Mouse (Mus musculus): Measurements from ENCODE around the gene Timeless. TPM values are rescaled to one million over a fixed set of nuclear protein-coding genes. Genes with fewer than 3 reads are reported as not detected.
"Not testable (repeated sequence)": the region's sequence is repeated elsewhere in the genome, so short reads cannot be mapped to it uniquely, and the experiment has no call there.

Gene Timeless
- polyA plus RNA-seq, 1 experiment: 5.7 TPM

- no peak for DNase-seq (ENCODE audit: low read depth, low spot score)
- 41% methylated on average over 6 of the region's 6 CpGs for WGBS
Measured at GRCm38 (mm10) chr10:128212148-128212547, 19.7 kb upstream of the Timeless start.

- under 1% methylated on average over 18 of the region's 18 CpGs for WGBS
- peak; percentile 35 for DNase-seq (ENCODE audit: low read depth, low spot score)
Measured at GRCm38 (mm10) chr10:128212871-128213323, 19.0 kb upstream of the Timeless start.

GRCm38 (mm10) chr10:128214112-128214511 is 17.8 kb upstream of the Timeless start:
- not testable (repeated sequence) for DNase-seq (ENCODE audit: low read depth, low spot score)
- 93% methylated on average over 4 of the region's 4 CpGs for WGBS

GRCm38 (mm10) chr10:128214981-128215380 is 16.9 kb upstream of the Timeless start:
- no peak for DNase-seq (ENCODE audit: low read depth, low spot score)
- 71% methylated on average over 5 of the region's 5 CpGs for WGBS

- 90% methylated on average over 18 of the region's 18 CpGs for WGBS
- no peak for DNase-seq (ENCODE audit: low read depth, low spot score)
Measured at GRCm38 (mm10) chr10:128218387-128219117, 13.3 kb upstream of the Timeless start.

GRCm38 (mm10) chr10:128221533-128222286 is 10.2 kb upstream of the Timeless start:
- DNase-seq (ENCODE audit: low read depth, low spot score): no peak

GRCm38 (mm10) chr10:128225064-128225463 is 6.8 kb upstream of the Timeless start:
- DNase-seq (ENCODE audit: low read depth, low spot score): no peak
- whole genome bisulfite sequencing: 62% methylated on average over 5 of the region's 5 CpGs

More at GRCm38 (mm10) chr10:128221533-128222286, 10.2 kb upstream of the Timeless start:
- 63% methylated on average over 16 of the region's 16 CpGs for WGBS

- 57% methylated on average over 4 of the region's 4 CpGs for WGBS
- DNase-seq (ENCODE audit: low read depth, low spot score): no peak
Measured at GRCm38 (mm10) chr10:128225538-128225937, 6.3 kb upstream of the Timeless start, which contains the start of gene Mip. Gene Mip (plus strand): TSS chr10:128225838.

GRCm38 (mm10) chr10:128227592-128227991 is 4.3 kb upstream of the Timeless start:
- WGBS: 68% methylated on average over 9 of the region's 9 CpGs
- DNase-seq (ENCODE audit: low read depth, low spot score): no peak

- no peak for DNase-seq (ENCODE audit: low read depth, low spot score)
Measured at GRCm38 (mm10) chr10:128228009-128228408, 3.9 kb upstream of the Timeless start.

GRCm38 (mm10) chr10:128230582-128230981 is 1.3 kb upstream of the Timeless start:
- 77% methylated on average over 12 of the region's 12 CpGs for WGBS
- DNase-seq (ENCODE audit: low read depth, low spot score): no peak

More at GRCm38 (mm10) chr10:128228009-128228408, 3.9 kb upstream of the Timeless start:
- 86% methylated on average over 8 of the region's 8 CpGs for WGBS

- 6% methylated on average over 5 of the region's 5 CpGs for WGBS
- no peak for DNase-seq (ENCODE audit: low read depth, low spot score)
Measured at GRCm38 (mm10) chr10:128231146-128231545, 719 bp upstream of the Timeless start.

- peak; percentile 46 for DNase-seq (ENCODE audit: low read depth, low spot score)
- WGBS: 1% methylated on average over 14 of the region's 14 CpGs
Measured at GRCm38 (mm10) chr10:128232420-128232985, 638 bp downstream of the Timeless start.

- no peak for DNase-seq (ENCODE audit: low read depth, low spot score)
- 68% methylated on average over 4 of the region's 4 CpGs for WGBS
Measured at GRCm38 (mm10) chr10:128236321-128236720, 4.5 kb downstream of the Timeless start.

- no peak for DNase-seq (ENCODE audit: low read depth, low spot score)
- 76% methylated on average over 15 of the region's 15 CpGs for WGBS
Measured at GRCm38 (mm10) chr10:128237807-128238480, 6.1 kb downstream of the Timeless start.

GRCm38 (mm10) chr10:128239140-128239539 is 7.3 kb downstream of the Timeless start:
- DNase-seq (ENCODE audit: low read depth, low spot score): no peak
- 95% methylated on average over 4 of the region's 4 CpGs for WGBS

GRCm38 (mm10) chr10:128240131-128240530 is 8.3 kb downstream of the Timeless start:
- DNase-seq (ENCODE audit: low read depth, low spot score): no peak
- 90% methylated on average over 18 of the region's 18 CpGs for WGBS

GRCm38 (mm10) chr10:128243252-128243651 is 11.4 kb downstream of the Timeless start:
- WGBS: 76% methylated on average over 8 of the region's 8 CpGs
- DNase-seq (ENCODE audit: low read depth, low spot score): no peak

GRCm38 (mm10) chr10:128244121-128244520 is 12.3 kb downstream of the Timeless start:
- 92% methylated on average over 15 of the region's 15 CpGs for WGBS
- no peak for DNase-seq (ENCODE audit: low read depth, low spot score)

Measured in large intestine, adult 2 months (tissue).